Mouse (Mus musculus) heart, adult 2 months (tissue): ENCODE measurements around the gene Mybph. TPM values are rescaled to one million over a fixed set of nuclear protein-coding genes. Genes with fewer than 3 reads are reported as not detected.

Source experiments
- DNase-seq, 2 experiments: peaks; one replicate each; pipeline ENCODE4 v3.0.0; 2021
- H3K27ac ChIP-seq: fragments of 200-600 bp; 2 replicates; pipeline ENCODE4 v1.8.1; 2022
- H3K27me3 ChIP-seq: fragments of 200-500 bp; 2 replicates; pipeline ENCODE4 v1.6.1; 2012; ENCODE audit warnings: mild to moderate bottlenecking, low read length, inconsistent platforms, mixed read lengths; ENCODE audit not compliant: control insufficient read depth, insufficient read depth
- H3K36me3 ChIP-seq: fragments of 200-500 bp; 2 replicates; pipeline ENCODE4 v1.6.1; 2012; ENCODE audit warnings: low read length, inconsistent platforms; ENCODE audit not compliant: control insufficient read depth, insufficient read depth
- H3K4me1 ChIP-seq: fragments of 200-500 bp; 2 replicates; pipeline ENCODE4 v1.6.1; 2011; ENCODE audit warnings: low read length; ENCODE audit not compliant: control insufficient read depth, insufficient read depth
- H3K4me3 ChIP-seq: fragments of 200-600 bp; 2 replicates; pipeline ENCODE4 v1.8.1; 2022
- H3K79me2 ChIP-seq: fragments of 200-500 bp; replicated peaks from 2 replicates; pipeline ENCODE4 v1.6.1; 2012; ENCODE audit warnings: mild to moderate bottlenecking, inconsistent platforms, low read length, moderate library complexity, mixed read lengths; ENCODE audit not compliant: control insufficient read depth, insufficient read depth
- H3K9ac ChIP-seq: fragments of 200-500 bp; 2 replicates; pipeline ENCODE4 v1.6.1; 2012; ENCODE audit warnings: low read depth, mild to moderate bottlenecking, control low read depth, inconsistent platforms, low read length, mixed read lengths
- CTCF ChIP-seq: fragments of 200-600 bp; IDR thresholded peaks from 2 replicates; pipeline ENCODE4 v1.8.1; 2022; ENCODE audit warnings: antibody characterized with exemption, mild to moderate bottlenecking, moderate library complexity
- EP300 ChIP-seq: fragments of 200-500 bp; IDR thresholded peaks from 2 replicates; pipeline ENCODE4 v1.6.1; 2011; ENCODE audit warnings: low read depth, low read length, control low read depth; ENCODE audit not compliant: insufficient read depth
- POLR2A ChIP-seq: fragments of 200-500 bp; IDR thresholded peaks from 2 replicates; pipeline ENCODE4 v1.6.1; 2011; ENCODE audit warnings: mild to moderate bottlenecking, low read depth, low read length, control low read depth; ENCODE audit not compliant: insufficient read depth
- WGBS: fragments of 180-500 bp; shearing (Covaris S2); methylation state at CpG from one replicate; pipeline ENCODE4 v1.1.7; 2018; 5-methylcytosine and 5-hydroxymethylcytosine counted together
- intact Hi-C: fragments of 180-260 bp; cut with DNase I; formaldehyde crosslinking; loops from one replicate; pipeline ENCODE4 v1.15.1; 2025
- polyA plus RNA-seq: library from polyadenylated mRNA; depleted of rRNA; stranded (reverse); fragments of >200 nt; gene quantifications from 2 replicates; pipeline ENCODE4 v1.2.3, GENCODE M21; 2012
- total RNA-seq, 2 experiments: library from RNA; stranded (reverse); gene quantifications; 2 replicates each; pipeline ENCODE4 v1.2.3; 2021

The Mybph gene
- total and polyA plus RNA-seq, 3 experiments, result 0.16 TPM; not detected in 2

DNA sequence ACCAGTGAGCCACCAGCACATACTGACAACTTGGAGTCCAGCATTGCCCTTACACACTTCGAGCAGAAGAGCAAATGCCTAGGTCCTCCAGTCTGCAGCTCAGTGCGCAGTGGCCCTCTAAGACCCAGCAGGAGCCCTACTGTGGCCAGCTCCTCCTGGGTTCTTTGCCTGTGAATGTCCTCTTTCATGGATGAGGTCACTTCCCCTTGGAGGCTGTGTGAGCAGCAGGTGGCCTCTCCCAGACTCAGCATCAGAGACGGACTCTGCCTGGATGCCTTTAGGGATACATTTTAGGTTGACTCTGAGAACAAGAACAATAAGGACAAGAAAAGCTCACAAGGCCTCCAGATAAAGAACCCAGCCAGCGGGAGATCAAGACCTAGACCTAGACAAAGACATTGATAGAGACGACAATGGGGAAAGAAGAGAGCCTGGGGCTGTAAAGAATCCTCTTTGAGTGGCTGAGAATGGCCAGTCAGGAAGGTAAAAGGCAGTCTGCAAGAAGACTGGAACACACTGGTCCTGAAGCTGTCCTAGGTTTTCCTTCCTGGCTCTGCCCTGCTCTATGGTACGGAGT, 17.0 kb downstream of the Mybph start:
- DNase-seq, result no peak

DNA sequence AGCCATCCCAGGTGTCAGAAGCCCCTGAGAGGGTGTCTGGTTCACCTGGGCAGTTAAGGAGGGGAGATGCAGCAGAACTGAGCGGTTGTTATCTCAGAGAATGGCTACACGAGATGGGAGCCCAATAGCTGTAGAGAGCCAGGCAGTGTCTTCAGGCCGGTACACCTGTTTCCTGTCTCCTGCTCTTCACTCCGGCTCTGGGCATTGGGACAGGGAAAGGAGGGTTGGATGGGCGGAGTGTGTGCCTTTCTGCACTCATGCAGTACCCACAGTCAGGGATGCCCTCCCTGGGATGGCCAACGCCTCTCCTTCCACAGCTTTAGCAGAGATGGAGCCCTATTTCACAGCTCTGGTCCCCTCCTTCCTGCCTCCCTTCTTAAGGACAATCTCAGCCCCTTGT, 17.8 kb downstream of the Mybph start:
- Histone ChIP-seq H3K79me2 (no peaks in the 10 kb centered on the region), H3K36me3 (no peaks in the 10 kb centered on the region), H3K27ac (no peak overlapping the region), H3K9ac (no peak overlapping the region), H3K4me3 (no peak overlapping the region), H3K4me1 (peaks cover 1% of the 10 kb centered on the region; the same call in 1 of the 2 replicates), H3K27me3 (no peaks in the 10 kb centered on the region)
- WGBS, result 37% methylated on average over 6 of the region's 6 CpGs
- intact Hi-C loops, result no loop called here
- no peak for DNase-seq
- TF ChIP-seq CTCF, result no peak
- no peak for TF ChIP-seq EP300
- TF ChIP-seq POLR2A, result no peak

More for the DNA sequence above, 17.0 kb downstream of the Mybph start:
- intact Hi-C loops, result no loop called here
- no peaks in the 10 kb centered on the region for H3K27me3 ChIP-seq
- H3K4me3 ChIP-seq, result no peak overlapping the region
- H3K9ac ChIP-seq, result no peak overlapping the region
- H3K36me3 ChIP-seq, result no peaks in the 10 kb centered on the region
- H3K79me2 ChIP-seq, result no peaks in the 10 kb centered on the region
- H3K4me1 ChIP-seq, result peaks cover 3% of the 10 kb centered on the region; the same call in 1 of the 2 replicates
- no peak for TF ChIP-seq POLR2A
- TF ChIP-seq CTCF, result no peak
- WGBS, result 71% methylated on average over 6 of the region's 6 CpGs
- no peak overlapping the region for H3K27ac ChIP-seq

DNA sequence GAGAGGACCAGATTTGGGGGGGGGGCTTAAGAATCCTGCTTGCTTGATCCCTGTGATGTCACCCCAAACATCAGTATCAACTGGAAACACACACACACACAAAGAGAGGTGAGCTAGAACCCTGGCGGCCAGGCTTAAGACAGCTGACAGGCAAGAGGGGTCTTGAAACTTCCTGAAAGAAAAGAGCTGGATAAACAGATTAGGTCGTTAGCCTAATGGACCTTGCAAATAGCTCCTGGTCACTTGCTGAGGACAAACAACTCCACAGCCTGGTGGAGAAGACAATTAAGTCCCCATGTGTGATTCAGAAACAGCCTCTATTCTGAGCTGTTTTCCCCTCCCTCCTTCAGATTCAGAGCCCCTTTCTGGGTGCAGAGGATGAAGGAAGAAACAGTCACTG, 18.4 kb downstream of the Mybph start:
- H3K27me3 ChIP-seq, result no peaks in the 10 kb centered on the region
- peaks cover 1% of the 10 kb centered on the region; the same call in 1 of the 2 replicates for H3K4me1 ChIP-seq
- no peaks in the 10 kb centered on the region for H3K79me2 ChIP-seq
- H3K27ac ChIP-seq, result no peak overlapping the region
- TF ChIP-seq POLR2A, result no peak
- no peak for TF ChIP-seq CTCF
- TF ChIP-seq EP300, result no peak
- H3K4me3 ChIP-seq, result no peak overlapping the region
- intact Hi-C loops, result no loop called here
- DNase-seq, result no peak
- WGBS, result 31% methylated on average over 2 of the region's 2 CpGs
- H3K9ac ChIP-seq, result no peak overlapping the region
- H3K36me3 ChIP-seq, result no peaks in the 10 kb centered on the region

DNA sequence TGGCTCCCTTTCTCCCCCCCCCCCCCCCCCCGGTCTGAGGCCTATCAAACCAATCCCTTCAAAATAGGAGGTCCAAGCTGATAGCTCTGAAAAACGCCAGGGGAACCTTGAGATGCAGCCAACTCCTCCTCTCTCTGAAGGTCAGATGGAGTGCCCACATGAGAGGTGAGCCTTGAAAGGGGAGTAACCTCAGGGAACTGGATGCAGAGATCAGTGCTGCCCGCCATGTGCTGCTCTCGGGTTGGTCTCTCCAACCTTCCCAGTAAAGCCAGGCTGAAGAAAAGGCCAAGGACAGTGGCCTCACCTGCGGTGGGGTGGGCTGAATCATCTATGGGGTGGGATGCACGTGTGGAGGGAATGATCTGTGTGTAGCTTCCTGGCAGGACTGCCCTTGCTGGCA, 19.1 kb downstream of the Mybph start:
- H3K9ac ChIP-seq, result no peak overlapping the region
- peaks cover 4% of the 10 kb centered on the region; the same call in 1 of the 2 replicates for H3K4me1 ChIP-seq
- no peak overlapping the region for H3K27ac ChIP-seq
- no peaks in the 10 kb centered on the region for H3K27me3 ChIP-seq
- TF ChIP-seq CTCF (no peak), POLR2A (no peak), EP300 (no peak)
- DNase-seq, result no peak
- H3K79me2 ChIP-seq, result no peaks in the 10 kb centered on the region
- intact Hi-C loops, result no loop called here
- WGBS, result 74% methylated on average over 6 of the region's 6 CpGs
- H3K36me3 ChIP-seq, result no peaks in the 10 kb centered on the region
- H3K4me3 ChIP-seq, result no peak overlapping the region

DNA sequence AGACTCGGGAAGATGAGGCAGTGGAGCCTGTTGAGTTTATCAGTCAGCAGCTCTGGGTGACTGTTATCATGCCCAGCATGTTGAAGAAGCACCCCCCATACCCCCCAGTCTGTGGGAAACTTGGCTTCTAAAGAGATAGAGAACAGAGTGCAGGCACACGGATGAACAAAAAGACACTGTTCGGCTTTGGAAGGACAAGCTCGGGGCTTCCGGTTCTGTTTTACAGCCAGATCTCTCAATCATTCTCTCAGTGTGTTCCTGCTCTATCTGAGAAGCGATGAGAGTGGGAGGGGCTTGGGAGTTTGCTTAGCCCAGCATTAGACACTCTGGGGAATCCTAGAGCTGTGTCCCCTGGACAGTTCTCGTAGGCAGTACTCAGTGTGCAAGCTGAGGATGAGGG, 20.2 kb downstream of the Mybph start:
- WGBS, result 56% methylated on average over 7 of the region's 7 CpGs
- no peak overlapping the region for H3K4me3 ChIP-seq
- H3K36me3 ChIP-seq, result no peaks in the 10 kb centered on the region
- no peak overlapping the region for H3K9ac ChIP-seq
- H3K27me3 ChIP-seq, result no peaks in the 10 kb centered on the region
- no peaks in the 10 kb centered on the region for H3K79me2 ChIP-seq
- no peak overlapping the region for H3K27ac ChIP-seq
- no peak for DNase-seq
- TF ChIP-seq EP300, result no peak
- TF ChIP-seq CTCF, result no peak
- TF ChIP-seq POLR2A, result no peak
- H3K4me1 ChIP-seq, result peaks cover 4% of the 10 kb centered on the region; the same call in 1 of the 2 replicates
- intact Hi-C loops, result no loop called here

DNA sequence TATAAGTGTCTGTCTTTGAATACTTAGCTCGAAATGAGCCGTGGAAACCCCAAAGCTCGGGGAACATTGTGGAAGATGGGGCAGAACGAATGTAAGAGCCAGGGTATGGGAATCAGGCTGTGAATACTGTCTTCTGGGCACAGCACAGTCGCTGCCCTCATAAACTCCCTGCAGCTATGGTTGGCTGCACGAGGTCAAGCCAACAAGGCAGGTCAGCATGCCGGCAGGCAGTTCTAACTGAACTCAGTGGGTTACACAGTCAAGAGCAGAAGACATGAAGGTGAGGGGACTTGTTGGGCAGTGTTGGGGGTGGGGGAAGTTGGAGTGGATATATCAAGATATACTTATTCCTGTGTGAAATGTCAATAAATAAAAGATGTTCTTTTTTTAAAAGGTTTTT, 21.8 kb downstream of the Mybph start:
- intact Hi-C loops, result no loop called here
- peaks cover 4% of the 10 kb centered on the region; the same call in 1 of the 2 replicates for H3K4me1 ChIP-seq
- no peak overlapping the region for H3K27ac ChIP-seq
- WGBS, result 86% methylated on average over 7 of the region's 7 CpGs
- no peaks in the 10 kb centered on the region for H3K79me2 ChIP-seq
- no peaks in the 10 kb centered on the region for H3K27me3 ChIP-seq
- no peaks in the 10 kb centered on the region for H3K36me3 ChIP-seq
- DNase-seq, result no peak
- H3K4me3 ChIP-seq, result no peak overlapping the region
- TF ChIP-seq EP300 (no peak), POLR2A (no peak), CTCF (no peak)
- no peak overlapping the region for H3K9ac ChIP-seq
